Mouse (Mus musculus) embryonic facial prominence, embryonic 11.5 days (tissue): ENCODE measurements around the gene Prdm5. TPM values are rescaled to one million over a fixed set of nuclear protein-coding genes. Genes with fewer than 3 reads are reported as not detected.

Experiments
- ATAC-seq: fragments of 200-750 bp; cut with Nextera tagmentation; replicated peaks from 2 replicates; pipeline ENCODE4 v1.8.0; 2017; ENCODE audit warnings: low read depth; ENCODE audit not compliant: insufficient number of reproducible peaks, low FRiP score, low TSS enrichment
- DNase-seq: peaks from one replicate; pipeline ENCODE4 v3.0.0-alpha.2; 2015; ENCODE audit warnings: low spot score
- H3K27ac ChIP-seq: fragments of 300-500 bp; sonication (generic); replicated peaks from 2 replicates; pipeline ENCODE4 v1.5.1; 2014; ENCODE audit warnings: mild to moderate bottlenecking, low read depth, low read length, control low read depth
- H3K27me3 ChIP-seq: fragments of 300-500 bp; sonication (generic); 2 replicates; pipeline ENCODE4 v1.6.1; 2014; ENCODE audit warnings: mild to moderate bottlenecking, low read length, moderate library complexity, mixed read lengths; ENCODE audit not compliant: control insufficient read depth, insufficient read depth
- H3K36me3 ChIP-seq: fragments of 300-500 bp; sonication (generic); replicated peaks from 2 replicates; pipeline ENCODE4 v1.6.1; 2014; ENCODE audit warnings: low read depth, mild to moderate bottlenecking, low read length, moderate library complexity, mixed read lengths; ENCODE audit not compliant: control insufficient read depth, insufficient read depth
- H3K4me1 ChIP-seq: fragments of 300-500 bp; sonication (generic); 2 replicates; pipeline ENCODE4 v1.6.1; 2014; ENCODE audit warnings: low read length, mixed read lengths; ENCODE audit not compliant: control insufficient read depth, insufficient read depth
- H3K4me2 ChIP-seq: fragments of 300-500 bp; sonication (generic); 2 replicates; pipeline ENCODE4 v1.6.1; 2014; ENCODE audit warnings: low read depth, mild to moderate bottlenecking, control low read depth, low read length, moderate library complexity
- H3K4me3 ChIP-seq: fragments of 300-500 bp; sonication (generic); 2 replicates; pipeline ENCODE4 v1.5.1; 2014; ENCODE audit warnings: low read depth, low read length, control low read depth
- H3K9ac ChIP-seq: fragments of 300-500 bp; sonication (generic); replicated peaks from 2 replicates; pipeline ENCODE4 v1.6.1; 2014; ENCODE audit warnings: mild to moderate bottlenecking, control low read depth, low read length
- H3K9me3 ChIP-seq: fragments of 300-500 bp; sonication (generic); replicated peaks from 2 replicates; pipeline ENCODE4 v1.6.1; 2016; ENCODE audit warnings: mild to moderate bottlenecking, low read length, inconsistent platforms, mixed read lengths; ENCODE audit not compliant: control insufficient read depth
- WGBS: fragments of 180-500 bp; shearing (Covaris S2); extraction: QIAGEN DNeasy Blood & Tissue Kit; methylation state at CpG from one replicate; pipeline ENCODE4 v1.1.7; 2014; 5-methylcytosine and 5-hydroxymethylcytosine counted together
- polyA plus RNA-seq: library from polyadenylated mRNA; unstranded; fragments of >200 nt; fragmentation: Nextera tagmentation; extraction: Ambion mirVana; gene quantifications from 2 replicates; pipeline ENCODE4 v1.2.1, GENCODE M21; 2014

Gene Prdm5
- polyA plus RNA-seq = 17.2 and 18.6 TPM in 2 replicates

- Histone ChIP-seq H3K4me2 (peak within 1 kb of the TSS; percentile 81), H3K9me3 (no peaks in the 10 kb centered on the region), H3K4me1 (no peaks in the 10 kb centered on the region), H3K4me3 (peak within 1 kb of the TSS; percentile 57), H3K27me3 (no peaks in the 10 kb centered on the region), H3K36me3 (no peaks in the 10 kb centered on the region), H3K27ac (peak within 1 kb of the TSS; percentile 44; the same call in 1 of the 2 replicates), H3K9ac (peak within 1 kb of the TSS; percentile 87)
- peak; percentile 72 for DNase-seq
- ATAC-seq = peak; percentile 92
- 5% methylated on average over 45 of the region's 56 CpGs for WGBS
These were observed at the start of gene Prdm5 for GRCm38 (mm10) chr6:65778861-65779688. Gene Prdm5 (plus strand): TSS chr6:65778988.

- no peaks in the 10 kb centered on the region for H3K36me3 ChIP-seq
- WGBS = 65% methylated on average over 6 of the region's 8 CpGs
- no peak overlapping the region for H3K27ac ChIP-seq
- no peaks in the 10 kb centered on the region for H3K4me1 ChIP-seq
- ATAC-seq = no peak
- no peak overlapping the region for H3K9ac ChIP-seq
- H3K4me2 ChIP-seq = no peak overlapping the region
- no peaks in the 10 kb centered on the region for H3K9me3 ChIP-seq
- H3K4me3 ChIP-seq = no peak overlapping the region
- no peak for DNase-seq
- H3K27me3 ChIP-seq = no peaks in the 10 kb centered on the region
These were observed 39.3 kb upstream of the Prdm5 start for GRCm38 (mm10) chr6:65739442-65739841.

GRCm38 (mm10) chr6:65743144-65743870, 35.5 kb upstream of the Prdm5 start:
- 63% methylated on average over 1 of the region's 1 CpGs for WGBS
- no peak overlapping the region for H3K4me3 ChIP-seq
- DNase-seq (no peak), ATAC-seq (no peak)
- H3K36me3 ChIP-seq = no peaks in the 10 kb centered on the region
- no peak overlapping the region for H3K9ac ChIP-seq
- no peak overlapping the region for H3K4me2 ChIP-seq
- no peaks in the 10 kb centered on the region for H3K27me3 ChIP-seq
- no peaks in the 10 kb centered on the region for H3K9me3 ChIP-seq
- H3K27ac ChIP-seq = no peak overlapping the region
- no peaks in the 10 kb centered on the region for H3K4me1 ChIP-seq

GRCm38 (mm10) chr6:65743871-65744202, 35.0 kb upstream of the Prdm5 start:
- H3K4me3 ChIP-seq = no peak overlapping the region
- no peak overlapping the region for H3K4me2 ChIP-seq
- no peak for DNase-seq
- H3K4me1 ChIP-seq = no peaks in the 10 kb centered on the region
- H3K36me3 ChIP-seq = no peaks in the 10 kb centered on the region
- no peaks in the 10 kb centered on the region for H3K27me3 ChIP-seq
- H3K9me3 ChIP-seq = no peaks in the 10 kb centered on the region
- no peak overlapping the region for H3K9ac ChIP-seq
- no peak for ATAC-seq
- no peak overlapping the region for H3K27ac ChIP-seq

GRCm38 (mm10) chr6:65758214-65758613, 20.6 kb upstream of the Prdm5 start:
- ATAC-seq = peak; percentile 76; the same call in 1 of the 2 replicates
- no peak overlapping the region for H3K4me2 ChIP-seq

GRCm38 (mm10) chr6:65759174-65759573, 19.6 kb upstream of the Prdm5 start:
- Histone ChIP-seq H3K4me3 (no peak overlapping the region), H3K27ac (no peak overlapping the region), H3K9ac (no peak overlapping the region), H3K36me3 (no peaks in the 10 kb centered on the region), H3K27me3 (no peaks in the 10 kb centered on the region), H3K4me2 (no peak overlapping the region), H3K9me3 (no peaks in the 10 kb centered on the region), H3K4me1 (no peaks in the 10 kb centered on the region; the same call in 1 of the 2 replicates)
- ATAC-seq (peak; percentile 65; the same call in 1 of the 2 replicates), DNase-seq (peak; percentile 74)
- whole genome bisulfite sequencing = 46% methylated on average over 5 of the region's 5 CpGs

More at GRCm38 (mm10) chr6:65758214-65758613, 20.6 kb upstream of the Prdm5 start:
- Histone ChIP-seq H3K27ac (no peak overlapping the region), H3K4me3 (no peak overlapping the region), H3K9ac (no peak overlapping the region), H3K9me3 (no peaks in the 10 kb centered on the region), H3K4me1 (no peaks in the 10 kb centered on the region; the same call in 1 of the 2 replicates), H3K27me3 (no peaks in the 10 kb centered on the region), H3K36me3 (no peaks in the 10 kb centered on the region)
- DNase-seq = no peak
- 48% methylated on average over 7 of the region's 7 CpGs for WGBS

- H3K27me3 ChIP-seq = no peaks in the 10 kb centered on the region
- no peak overlapping the region for H3K27ac ChIP-seq
- H3K4me3 ChIP-seq = no peak overlapping the region
- no peak for DNase-seq
- no peaks in the 10 kb centered on the region for H3K36me3 ChIP-seq
- no peak overlapping the region for H3K4me2 ChIP-seq
- no peaks in the 10 kb centered on the region; the same call in 1 of the 2 replicates for H3K4me1 ChIP-seq
- H3K9me3 ChIP-seq = no peaks in the 10 kb centered on the region
- no peak for ATAC-seq
- H3K9ac ChIP-seq = no peak overlapping the region
- 88% methylated on average over 3 of the region's 3 CpGs for WGBS
These were observed 18.7 kb upstream of the Prdm5 start for GRCm38 (mm10) chr6:65760073-65760472.

- no peaks in the 10 kb centered on the region for H3K9me3 ChIP-seq
- H3K27ac ChIP-seq = no peak overlapping the region
- no peaks in the 10 kb centered on the region for H3K36me3 ChIP-seq
- 90% methylated on average over 2 of the region's 2 CpGs for WGBS
- no peak overlapping the region for H3K4me2 ChIP-seq
- no peaks in the 10 kb centered on the region for H3K27me3 ChIP-seq
- ATAC-seq (no peak), DNase-seq (no peak)
- no peak overlapping the region for H3K9ac ChIP-seq
- no peaks in the 10 kb centered on the region; the same call in 1 of the 2 replicates for H3K4me1 ChIP-seq
- H3K4me3 ChIP-seq = no peak overlapping the region
These were observed 14.3 kb upstream of the Prdm5 start for GRCm38 (mm10) chr6:65764459-65764858.
